Mouse (Mus musculus): ENCODE data around the gene Creb3.

DNA sequence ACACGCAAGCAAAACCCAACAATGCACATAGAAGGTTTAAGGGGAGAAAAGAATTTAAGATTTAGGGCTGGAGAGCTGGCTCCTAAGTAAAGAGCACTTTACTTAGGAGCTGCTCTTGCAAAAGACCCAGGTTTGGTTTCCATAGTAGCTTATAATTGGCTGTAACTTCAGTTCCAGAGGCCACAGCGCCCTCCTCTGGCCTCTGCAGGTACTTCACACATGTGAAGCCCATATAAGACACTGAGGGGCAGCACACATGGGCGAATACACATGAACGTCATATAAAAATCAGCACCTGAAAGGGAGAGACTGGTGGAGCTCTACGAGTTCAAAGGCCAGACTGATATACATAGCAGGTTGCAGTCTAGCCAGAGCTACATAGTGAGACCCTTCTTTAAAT lies 34.3 kb upstream of the Creb3 start:
- peak; percentile 35 for TF ChIP-seq CTCF (conservative IDR thresholded peaks at IDR 0.05; ENCODE audit: insufficient read depth, insufficient read length, low read depth, low read length)
- no peak for TF ChIP-seq POLR2A (IDR thresholded peaks at IDR 0.05; ENCODE audit: low read depth, low read length)
